Mouse (Mus musculus) cerebellum, adult 2 months (tissue): ENCODE measurements around the gene Sf1. TPM values are rescaled to one million over a fixed set of nuclear protein-coding genes. Genes with fewer than 3 reads are reported as not detected.

Experiments
- DNase-seq, 2 experiments: peaks; one replicate each; pipeline ENCODE4 v3.0.0; 2021
- H3K27ac ChIP-seq: fragments of 200-500 bp; 2 replicates; pipeline ENCODE4 v1.5.1; 2012; ENCODE audit warnings: low read length, control low read depth, inconsistent platforms; ENCODE audit not compliant: insufficient read depth
- H3K27me3 ChIP-seq: fragments of 200-500 bp; 2 replicates; pipeline ENCODE4 v1.6.1; 2012; ENCODE audit warnings: inconsistent platforms, mild to moderate bottlenecking, low read length, moderate library complexity; ENCODE audit not compliant: control insufficient read depth, insufficient read depth
- H3K4me1 ChIP-seq: fragments of 200-500 bp; 2 replicates; pipeline ENCODE4 v1.6.1; 2011; ENCODE audit warnings: low read length; ENCODE audit not compliant: control insufficient read depth, insufficient read depth
- H3K4me3 ChIP-seq: fragments of 200-500 bp; replicated peaks from 2 replicates; pipeline ENCODE3; 2011; ENCODE audit warnings: mild to moderate bottlenecking, low read depth, low read length, control low read depth; ENCODE audit not compliant: insufficient read depth
- CTCF ChIP-seq: fragments of 200-500 bp; IDR thresholded peaks from 2 replicates; pipeline ENCODE4 v1.5.1; 2011; ENCODE audit warnings: low read depth, mild to moderate bottlenecking, control low read depth, low read length, moderate library complexity, borderline replicate concordance; ENCODE audit not compliant: insufficient read depth
- POLR2A ChIP-seq: fragments of 200-500 bp; IDR thresholded peaks from 2 replicates; pipeline ENCODE4 v1.6.1; 2011; ENCODE audit warnings: low read length, control low read depth, borderline replicate concordance; ENCODE audit not compliant: insufficient read depth
- WGBS: fragments of 180-500 bp; shearing (Covaris S2); methylation state at CpG from one replicate; pipeline ENCODE4 v1.1.7; 2018; 5-methylcytosine and 5-hydroxymethylcytosine counted together
- polyA plus RNA-seq: library from polyadenylated mRNA; depleted of rRNA; stranded (reverse); fragments of >200 nt; gene quantifications from 2 replicates; pipeline ENCODE4 v1.2.3, GENCODE M21; 2012; rRNA removed

The Sf1 gene
- 175 and 196 TPM in 2 replicates for polyA plus RNA-seq

GRCm38 (mm10) chr19:6363411-6364240 lies at the start of gene Sf1:
Sf1 (plus strand) TSS chr19:6363690.
- peak; percentile 99 to 100 for DNase-seq
- Histone ChIP-seq H3K4me3 (peak within 1 kb of the TSS; percentile 95), H3K4me1 (peaks cover 2% of the 10 kb centered on the region; the same call in 1 of the 2 replicates), H3K27me3 (no peaks in the 10 kb centered on the region), H3K27ac (peak within 1 kb of the TSS; percentile 90)
- TF ChIP-seq POLR2A (peak; percentile 59), CTCF (no peak)
- WGBS, result under 1% methylated on average over 85 of the region's 85 CpGs

GRCm38 (mm10) chr19:6313796-6314195 lies 49.7 kb upstream of the Sf1 start:
- Histone ChIP-seq H3K4me1 (peaks cover 55% of the 10 kb centered on the region), H3K27me3 (no peaks in the 10 kb centered on the region), H3K4me3 (no peak overlapping the region), H3K27ac (peak overlapping the region; percentile 85)
- WGBS, result 35% methylated on average over 8 of the region's 8 CpGs
- no peak for TF ChIP-seq POLR2A
- peak in 1 of 2 experiments; percentile 62 for DNase-seq

GRCm38 (mm10) chr19:6314513-6314912 lies 49.0 kb upstream of the Sf1 start:
- WGBS, result 20% methylated on average over 8 of the region's 8 CpGs
- H3K27me3 ChIP-seq, result no peaks in the 10 kb centered on the region
- H3K4me1 ChIP-seq, result peaks cover 53% of the 10 kb centered on the region
- no peak overlapping the region for H3K4me3 ChIP-seq
- no peak for TF ChIP-seq CTCF
- TF ChIP-seq POLR2A, result no peak
- DNase-seq, result peak in 1 of 2 experiments; percentile 54
- peak overlapping the region; percentile 85 for H3K27ac ChIP-seq

GRCm38 (mm10) chr19:6315573-6315972 lies 47.9 kb upstream of the Sf1 start:
- no peak for TF ChIP-seq CTCF
- TF ChIP-seq POLR2A, result no peak
- Histone ChIP-seq H3K27ac (peak overlapping the region; percentile 85), H3K4me1 (peaks cover 43% of the 10 kb centered on the region), H3K27me3 (no peaks in the 10 kb centered on the region), H3K4me3 (peak overlapping the region; percentile 18)
- WGBS, result 21% methylated on average over 14 of the region's 14 CpGs
- peak; percentile 79 to 86 for DNase-seq

- Histone ChIP-seq H3K27me3 (no peaks in the 10 kb centered on the region), H3K4me3 (no peak overlapping the region), H3K27ac (no peak overlapping the region), H3K4me1 (peaks cover 32% of the 10 kb centered on the region)
- DNase-seq, result no peak
- TF ChIP-seq POLR2A (no peak), CTCF (no peak)
- 79% methylated on average over 12 of the region's 12 CpGs for WGBS
These were observed 45.3 kb upstream of the Sf1 start for GRCm38 (mm10) chr19:6318145-6318544.

GRCm38 (mm10) chr19:6321358-6321757 lies 42.1 kb upstream of the Sf1 start:
- Histone ChIP-seq H3K27ac (no peak overlapping the region), H3K4me1 (peaks cover 2% of the 10 kb centered on the region), H3K4me3 (no peak overlapping the region), H3K27me3 (no peaks in the 10 kb centered on the region)
- TF ChIP-seq POLR2A (no peak), CTCF (no peak)
- DNase-seq, result no peak
- WGBS, result 86% methylated on average over 8 of the region's 8 CpGs

GRCm38 (mm10) chr19:6321786-6322621 lies 41.5 kb upstream of the Sf1 start:
- Histone ChIP-seq H3K4me1 (peaks cover 2% of the 10 kb centered on the region; the same call in 1 of the 2 replicates), H3K27ac (no peak overlapping the region), H3K4me3 (no peak overlapping the region), H3K27me3 (no peaks in the 10 kb centered on the region)
- DNase-seq, result peak; percentile 27 to 62
- WGBS, result 77% methylated on average over 33 of the region's 33 CpGs
- TF ChIP-seq POLR2A, result no peak
- TF ChIP-seq CTCF, result no peak

- H3K27me3 ChIP-seq, result no peaks in the 10 kb centered on the region
- no peak overlapping the region for H3K27ac ChIP-seq
- TF ChIP-seq POLR2A, result no peak
- no peak for TF ChIP-seq CTCF
- WGBS, result 77% methylated on average over 9 of the region's 9 CpGs
- H3K4me1 ChIP-seq, result peaks cover 2% of the 10 kb centered on the region; the same call in 1 of the 2 replicates
- H3K4me3 ChIP-seq, result no peak overlapping the region
- DNase-seq, result no peak
These were observed 38.7 kb upstream of the Sf1 start for GRCm38 (mm10) chr19:6324751-6325150.
